Mouse (Mus musculus): ENCODE measurements at regions not wholly inside any gene's neighbourhood (a gene's known extent, or its start where the extent isn't known, plus 50 kb on each side); places are given as distances from the start of the nearest gene placed in this dataset.

GRCm38 (mm10) chr9:122047962-122048625, 51.2 kb upstream of the Pomgnt2 start:
- H3K9me3 ChIP-seq (replicated peaks; ENCODE audit: control insufficient read depth, low read length): no peaks in the 10 kb centered on the region
- no peak overlapping the region for H3K27ac ChIP-seq (ENCODE audit: low read depth)
- no peaks in the 10 kb centered on the region for H3K27me3 ChIP-seq (ENCODE audit: control insufficient read depth, insufficient read depth, low read length)
- H3K9ac ChIP-seq (replicated peaks; ENCODE audit: low read depth, low read length): no peak overlapping the region
- peaks cover 19% of the 10 kb centered on the region for H3K4me1 ChIP-seq (ENCODE audit: control insufficient read depth, insufficient read depth)
- ATAC-seq (ENCODE audit: insufficient read depth, low read depth) (no peak; the same call in 1 of the 2 replicates), DNase-seq (ENCODE audit: low spot score) (no peak)
- no peaks in the 10 kb centered on the region for H3K36me3 ChIP-seq (replicated peaks; ENCODE audit: control insufficient read depth, insufficient read depth, low read length)
- no peak overlapping the region for H3K4me2 ChIP-seq (ENCODE audit: low read depth, low read length)
- no peak overlapping the region for H3K4me3 ChIP-seq (ENCODE audit: low read depth, low read length)
- WGBS: 27% methylated on average over 8 of the region's 8 CpGs
- no peak for TF ChIP-seq EP300 (IDR thresholded peaks at IDR 0.05; ENCODE audit: low read depth)
- TF ChIP-seq CTCF (IDR thresholded peaks at IDR 0.05; ENCODE audit: low read depth): no peak

Data from heart, postnatal 0 days (tissue).